Mouse (Mus musculus): ENCODE measurements at regions not wholly inside any gene's neighbourhood (a gene's known extent, or its start where the extent isn't known, plus 50 kb on each side); places are given as distances from the start of the nearest gene placed in this dataset.

DNA sequence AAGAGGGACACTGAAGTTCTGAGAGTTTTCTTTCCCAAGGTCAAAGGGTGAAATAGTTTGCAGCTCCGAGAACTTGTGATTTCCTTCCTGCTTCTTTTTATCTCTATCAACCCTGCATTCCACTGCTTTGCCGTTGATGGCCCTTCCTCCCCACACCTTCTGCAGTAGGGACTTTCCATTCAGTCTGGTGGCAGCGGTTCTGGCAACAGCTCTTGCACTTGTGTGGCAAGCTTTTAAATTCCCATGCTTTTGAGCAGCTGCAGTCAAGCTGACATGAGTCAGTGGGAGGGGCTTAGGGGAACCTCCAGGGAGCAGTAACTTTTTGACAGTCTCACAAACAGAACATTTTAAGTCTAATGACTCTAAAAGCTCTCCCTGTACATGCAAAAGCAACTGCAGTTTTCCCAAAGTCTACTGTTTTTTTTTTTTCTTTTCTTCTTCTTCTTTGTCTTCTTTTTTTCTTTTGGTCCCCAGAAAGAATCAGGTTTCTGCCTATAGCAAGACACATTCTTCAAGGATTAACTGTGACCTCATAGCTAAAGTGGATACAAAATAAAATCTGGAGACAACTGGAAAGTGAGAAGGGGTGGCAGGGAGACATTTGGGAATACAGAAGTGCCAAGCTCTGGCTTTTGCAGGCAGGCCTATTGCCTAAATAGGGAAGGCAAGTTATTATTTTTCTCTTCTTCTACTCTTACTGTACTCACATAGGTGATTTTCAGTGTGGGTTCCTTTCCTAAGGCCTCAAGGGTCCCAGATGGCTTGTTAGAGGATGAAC, 162.8 kb upstream of the Ccdc54 start:
- peak; percentile 81 for ATAC-seq
- H3K9ac ChIP-seq (replicated peaks; ENCODE audit: low read depth), result no peak overlapping the region
- H3K36me3 ChIP-seq (ENCODE audit: insufficient read depth, low read length), result no peaks in the 10 kb centered on the region
- WGBS, result 0% methylated on average over 3 of the region's 3 CpGs
- H3K27me3 ChIP-seq (replicated peaks; ENCODE audit: insufficient read depth, low read length), result no peaks in the 10 kb centered on the region
- DNase-seq (ENCODE audit: low spot score), result peak; percentile 87
- TF ChIP-seq CTCF (IDR thresholded peaks at IDR 0.05) (no peak), EP300 (IDR thresholded peaks at IDR 0.05) (0 out of 2 replicates have a peak, but pooled peaks have one; percentile 51)
- peak overlapping the region; percentile 14; the same call in 1 of the 2 replicates for H3K4me2 ChIP-seq (replicated peaks; ENCODE audit: low read depth, low read length)
- H3K9me3 ChIP-seq (ENCODE audit: low read length), result no peaks in the 10 kb centered on the region
- H3K4me3 ChIP-seq (ENCODE audit: low read depth, low read length), result no peak overlapping the region
- H3K4me1 ChIP-seq (ENCODE audit: insufficient read depth, low read depth, low read length), result peaks cover 6% of the 10 kb centered on the region; the same call in 1 of the 2 replicates
- peak overlapping the region; percentile 27 for H3K27ac ChIP-seq (ENCODE audit: low read length)

DNA sequence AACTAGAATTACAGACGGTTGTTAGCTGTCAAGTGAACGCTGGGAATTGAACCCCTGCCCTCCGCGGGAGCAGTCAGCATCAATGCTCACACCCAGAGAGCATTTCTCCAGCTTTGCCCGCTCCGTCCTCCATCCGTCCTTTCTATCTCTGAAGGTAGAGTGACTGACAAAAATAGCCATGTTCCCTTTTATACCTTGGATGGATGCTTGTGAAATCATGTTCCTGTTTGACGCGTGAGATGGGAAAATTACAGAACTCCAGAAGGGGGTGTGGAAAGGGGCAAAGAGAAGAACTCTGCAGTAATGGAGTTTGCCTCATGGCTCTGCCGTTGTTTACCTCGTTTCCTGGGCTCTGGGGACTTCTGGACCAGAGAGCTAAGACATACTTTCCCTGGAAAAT, 162.1 kb upstream of the Ccdc54 start:
- Histone ChIP-seq H3K36me3 (ENCODE audit: insufficient read depth, low read length) (no peaks in the 10 kb centered on the region), H3K9me3 (ENCODE audit: low read length) (no peaks in the 10 kb centered on the region), H3K27ac (ENCODE audit: low read length) (peak overlapping the region; percentile 27; the same call in 1 of the 2 replicates), H3K4me3 (ENCODE audit: low read depth, low read length) (no peak overlapping the region), H3K4me1 (ENCODE audit: insufficient read depth, low read depth, low read length) (peaks cover 6% of the 10 kb centered on the region; the same call in 1 of the 2 replicates), H3K9ac (replicated peaks; ENCODE audit: low read depth) (no peak overlapping the region), H3K4me2 (replicated peaks; ENCODE audit: low read depth, low read length) (no peak overlapping the region), H3K27me3 (replicated peaks; ENCODE audit: insufficient read depth, low read length) (no peaks in the 10 kb centered on the region)
- DNase-seq (ENCODE audit: low spot score) (peak; percentile 11), ATAC-seq (no peak)
- 67% methylated on average over 11 of the region's 11 CpGs for WGBS
- TF ChIP-seq CTCF (IDR thresholded peaks at IDR 0.05), result no peak
- no peak for TF ChIP-seq EP300 (IDR thresholded peaks at IDR 0.05)

DNA sequence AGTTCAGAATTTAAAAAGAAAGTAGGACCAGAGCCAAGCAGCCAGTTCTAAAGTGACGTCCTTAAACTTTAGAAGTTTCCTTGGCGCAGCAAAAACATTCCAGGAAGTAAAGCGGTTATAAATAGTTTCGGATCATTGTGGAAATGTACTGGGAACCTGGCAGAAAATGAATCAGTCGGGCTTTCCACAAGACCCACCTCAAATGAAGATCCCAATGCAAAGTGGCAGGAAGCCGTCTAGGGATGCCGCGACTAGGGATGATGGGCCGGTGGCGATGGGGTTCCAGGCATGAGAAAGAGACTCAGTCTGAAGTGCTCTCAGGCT, 161.3 kb upstream of the Ccdc54 start:
- H3K36me3 ChIP-seq (ENCODE audit: insufficient read depth, low read length), result no peaks in the 10 kb centered on the region
- peak overlapping the region; percentile 68 for H3K27ac ChIP-seq (ENCODE audit: low read length)
- 0 out of 2 replicates have a peak overlapping the region, but pooled peaks have one; percentile 5 for H3K4me3 ChIP-seq (ENCODE audit: low read depth, low read length)
- 20% methylated on average over 10 of the region's 10 CpGs for WGBS
- H3K27me3 ChIP-seq (replicated peaks; ENCODE audit: insufficient read depth, low read length), result no peaks in the 10 kb centered on the region
- DNase-seq (ENCODE audit: low spot score), result peak; percentile 82
- peaks cover 6% of the 10 kb centered on the region; the same call in 1 of the 2 replicates for H3K4me1 ChIP-seq (ENCODE audit: insufficient read depth, low read depth, low read length)
- 0 out of 2 replicates have a peak, but pooled peaks have one; percentile 29 for ATAC-seq
- no peaks in the 10 kb centered on the region for H3K9me3 ChIP-seq (ENCODE audit: low read length)
- TF ChIP-seq CTCF (IDR thresholded peaks at IDR 0.05) (no peak), EP300 (IDR thresholded peaks at IDR 0.05) (no peak)
- H3K9ac ChIP-seq (replicated peaks; ENCODE audit: low read depth), result no peak overlapping the region; the same call in 1 of the 2 replicates
- peak overlapping the region; percentile 40 for H3K4me2 ChIP-seq (replicated peaks; ENCODE audit: low read depth, low read length)

DNA sequence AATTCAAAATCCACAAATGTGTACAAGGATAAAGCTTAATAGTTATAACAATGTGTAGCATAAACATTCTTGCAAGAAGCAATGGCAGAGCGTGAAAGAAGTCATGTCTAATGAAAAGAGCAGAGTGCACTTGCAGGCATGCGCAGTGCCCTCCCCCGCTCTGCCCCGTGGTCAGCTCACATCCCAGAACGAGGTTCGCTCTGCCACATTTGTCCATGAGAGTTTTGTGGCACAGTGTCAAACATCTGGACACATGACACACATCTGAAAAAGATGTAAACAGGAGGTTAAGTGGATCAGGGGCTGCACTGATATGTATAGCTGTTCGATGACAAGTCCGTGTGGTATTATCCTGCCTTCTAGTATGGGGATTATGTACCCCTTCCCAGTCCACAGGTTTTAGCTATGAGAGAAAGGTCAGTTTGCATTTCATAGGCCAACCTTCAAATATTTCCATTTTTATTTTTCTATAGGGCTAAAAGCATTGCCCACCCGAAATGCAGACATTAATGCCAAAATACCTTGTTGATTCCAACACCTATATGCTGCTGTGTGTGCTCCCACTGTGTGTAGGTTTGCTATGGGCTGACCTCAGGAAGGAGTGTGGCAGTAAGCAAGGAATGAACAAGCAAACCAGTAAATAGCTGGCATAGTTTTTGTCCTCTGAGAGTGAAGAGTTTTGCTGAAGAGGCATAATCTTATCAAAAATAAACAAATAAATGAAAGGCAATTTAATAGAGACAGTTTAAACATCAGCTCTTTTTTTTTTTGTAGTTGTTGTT, 160.7 kb upstream of the Ccdc54 start:
- DNase-seq (ENCODE audit: low spot score), result no peak

DNA sequence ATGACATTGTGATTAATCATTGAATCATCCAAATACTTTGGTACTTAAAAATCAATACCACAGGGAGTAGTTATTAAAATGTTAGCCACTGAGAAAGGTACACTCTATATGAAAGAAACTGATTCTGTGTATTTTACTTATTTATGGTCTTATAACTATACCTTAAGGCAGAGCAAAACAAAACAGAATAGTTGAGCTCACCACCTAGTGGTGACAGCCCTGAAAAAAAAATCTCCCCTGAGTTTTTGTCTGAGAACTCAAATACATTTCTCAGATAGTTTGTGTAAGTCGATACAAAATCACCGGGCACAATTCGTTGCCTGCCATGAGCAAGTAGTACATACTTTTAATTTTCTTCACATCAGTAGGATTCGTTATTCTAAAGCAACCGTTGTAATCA, 156.7 kb upstream of the Ccdc54 start:
- Histone ChIP-seq H3K4me3 (ENCODE audit: low read depth, low read length) (no peak overlapping the region), H3K27ac (ENCODE audit: low read length) (no peak overlapping the region), H3K36me3 (ENCODE audit: insufficient read depth, low read length) (no peaks in the 10 kb centered on the region), H3K9ac (replicated peaks; ENCODE audit: low read depth) (no peak overlapping the region), H3K4me1 (ENCODE audit: insufficient read depth, low read depth, low read length) (peaks cover 6% of the 10 kb centered on the region; the same call in 1 of the 2 replicates), H3K27me3 (replicated peaks; ENCODE audit: insufficient read depth, low read length) (no peaks in the 10 kb centered on the region), H3K4me2 (replicated peaks; ENCODE audit: low read depth, low read length) (no peak overlapping the region), H3K9me3 (ENCODE audit: low read length) (no peaks in the 10 kb centered on the region)
- TF ChIP-seq EP300 (IDR thresholded peaks at IDR 0.05), result no peak
- peak; percentile 6; the same call in 1 of the 2 replicates for TF ChIP-seq CTCF (IDR thresholded peaks at IDR 0.05)
- no peak for DNase-seq (ENCODE audit: low spot score)
- 80% methylated on average over 5 of the region's 5 CpGs for WGBS
- no peak for ATAC-seq

More for the DNA sequence above, 160.7 kb upstream of the Ccdc54 start:
- Histone ChIP-seq H3K4me3 (ENCODE audit: low read depth, low read length) (0 out of 2 replicates have a peak overlapping the region, but pooled peaks have one; percentile 5), H3K4me1 (ENCODE audit: insufficient read depth, low read depth, low read length) (peaks cover 6% of the 10 kb centered on the region; the same call in 1 of the 2 replicates), H3K27me3 (replicated peaks; ENCODE audit: insufficient read depth, low read length) (no peaks in the 10 kb centered on the region), H3K9me3 (ENCODE audit: low read length) (no peaks in the 10 kb centered on the region), H3K36me3 (ENCODE audit: insufficient read depth, low read length) (no peaks in the 10 kb centered on the region), H3K4me2 (replicated peaks; ENCODE audit: low read depth, low read length) (0 out of 2 replicates have a peak overlapping the region, but pooled peaks have one; percentile 40), H3K9ac (replicated peaks; ENCODE audit: low read depth) (no peak overlapping the region), H3K27ac (ENCODE audit: low read length) (peak overlapping the region; percentile 72)
- TF ChIP-seq EP300 (IDR thresholded peaks at IDR 0.05) (peak; percentile 71; the same call in 1 of the 2 replicates), CTCF (IDR thresholded peaks at IDR 0.05) (no peak)
- ATAC-seq, result no peak
- 47% methylated on average over 9 of the region's 9 CpGs for WGBS

DNA sequence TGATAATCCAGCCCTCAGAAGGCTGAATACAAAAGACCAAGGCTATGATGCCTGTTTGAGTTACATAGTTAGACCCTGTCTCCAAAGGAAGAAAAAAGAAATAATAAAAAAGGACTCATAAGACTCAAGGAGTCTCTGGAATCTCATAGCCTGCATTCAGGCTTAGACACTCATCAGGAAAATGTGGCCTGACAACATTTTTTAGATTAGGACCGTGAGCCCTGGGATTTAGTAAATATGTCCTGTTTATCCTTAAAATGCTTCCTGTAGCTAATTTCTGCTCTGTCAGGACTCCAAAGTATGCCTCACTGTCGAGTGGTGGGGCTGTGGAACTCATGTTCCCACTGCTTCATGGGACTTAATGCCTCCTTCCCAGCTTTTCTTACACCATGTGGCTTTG, 154.8 kb upstream of the Ccdc54 start:
- no peak overlapping the region for H3K4me3 ChIP-seq (ENCODE audit: low read depth, low read length)
- no peak overlapping the region for H3K4me2 ChIP-seq (replicated peaks; ENCODE audit: low read depth, low read length)
- ATAC-seq (peak; percentile 64), DNase-seq (ENCODE audit: low spot score) (peak; percentile 32)
- no peaks in the 10 kb centered on the region for H3K36me3 ChIP-seq (ENCODE audit: insufficient read depth, low read length)
- TF ChIP-seq EP300 (IDR thresholded peaks at IDR 0.05) (peak; percentile 85), CTCF (IDR thresholded peaks at IDR 0.05) (no peak)
- WGBS, result 8% methylated on average over 2 of the region's 2 CpGs
- H3K27ac ChIP-seq (ENCODE audit: low read length), result peak overlapping the region; percentile 28; the same call in 1 of the 2 replicates
- H3K9ac ChIP-seq (replicated peaks; ENCODE audit: low read depth), result no peak overlapping the region
- no peaks in the 10 kb centered on the region for H3K9me3 ChIP-seq (ENCODE audit: low read length)
- no peaks in the 10 kb centered on the region for H3K27me3 ChIP-seq (replicated peaks; ENCODE audit: insufficient read depth, low read length)
- H3K4me1 ChIP-seq (ENCODE audit: insufficient read depth, low read depth, low read length), result no peaks in the 10 kb centered on the region
